Mouse (Mus musculus): Measurements from ENCODE around the gene Fmnl2. TPM values are rescaled to one million over a fixed set of nuclear protein-coding genes. Genes with fewer than 3 reads are reported as not detected.

Gene Fmnl2
- polyA plus RNA-seq, 1 experiment: 2.8 TPM

GRCm38 (mm10) chr2:53146852-53147251 is 289.2 kb downstream of the Fmnl2 start:
- no peak overlapping the region for H3ac ChIP-seq (ENCODE audit: control insufficient read depth, insufficient read length)
- H3K79me2 ChIP-seq (ENCODE audit: control insufficient read depth, insufficient read depth): no peaks in the 10 kb centered on the region
- H3K36me3 ChIP-seq (ENCODE audit: control insufficient read depth, insufficient read depth): peaks cover 70% of the 10 kb centered on the region
- H3K4me2 ChIP-seq (ENCODE audit: low read depth): no peak overlapping the region
- no peaks in the 10 kb centered on the region for H3K27me3 ChIP-seq (ENCODE audit: control insufficient read depth, insufficient read depth, insufficient read length)
- no peak for TF ChIP-seq POLR2AphosphoS2 (IDR thresholded peaks at IDR 0.05; ENCODE audit: insufficient read length, low read depth)
- H3K4me3 ChIP-seq: no peak overlapping the region

DNA sequence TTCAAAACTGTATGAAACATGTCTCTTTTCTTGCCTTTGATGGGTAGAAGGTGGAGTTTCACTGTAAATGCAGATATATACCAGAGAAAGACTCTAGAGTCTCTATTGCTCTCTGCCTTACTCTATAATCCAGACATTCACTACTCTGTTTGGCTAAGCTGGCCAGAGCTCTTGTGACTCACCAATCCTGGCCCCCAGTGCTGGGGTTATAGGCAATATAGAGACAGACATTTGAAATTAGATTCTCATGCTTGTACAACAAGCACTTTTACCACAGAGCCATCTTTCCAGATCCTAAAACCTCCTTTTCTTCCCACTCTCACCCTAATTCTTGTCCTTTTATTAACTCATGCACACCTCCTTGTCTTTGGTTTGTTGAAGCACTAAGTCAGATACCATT is 316.3 kb downstream of the Fmnl2 start:
- Histone ChIP-seq H3K79me2 (ENCODE audit: control insufficient read depth, insufficient read depth) (peaks cover 58% of the 10 kb centered on the region), H3K4me2 (ENCODE audit: low read depth) (no peak overlapping the region), H3ac (ENCODE audit: control insufficient read depth, insufficient read length) (no peak overlapping the region), H3K4me3 (no peak overlapping the region), H3K27me3 (ENCODE audit: control insufficient read depth, insufficient read depth, insufficient read length) (no peaks in the 10 kb centered on the region), H3K36me3 (ENCODE audit: control insufficient read depth, insufficient read depth) (peaks cover 27% of the 10 kb centered on the region)
- no peak for TF ChIP-seq TCF3 (IDR thresholded peaks at IDR 0.05; ENCODE audit: insufficient read length, low read depth)
- TF ChIP-seq REST (IDR thresholded peaks at IDR 0.05; ENCODE audit: insufficient read depth, insufficient read length): no peak
- no peak for TF ChIP-seq MAX (IDR thresholded peaks at IDR 0.05; ENCODE audit: low read depth)
- no peak for TF ChIP-seq MYOD1 (IDR thresholded peaks at IDR 0.05; ENCODE audit: control insufficient read depth in 1 of 3, insufficient read length in 2 of 3, low read depth in 2 of 3)
- TF ChIP-seq POLR2A (IDR thresholded peaks at IDR 0.05; ENCODE audit: insufficient read length, low read depth): no peak
- no peak for TF ChIP-seq SRF (IDR thresholded peaks at IDR 0.05; ENCODE audit: control insufficient read depth, insufficient read length, low read depth)
- TF ChIP-seq USF1 (IDR thresholded peaks at IDR 0.05; ENCODE audit: low read depth): no peak
- no peak for TF ChIP-seq POLR2AphosphoS2 (IDR thresholded peaks at IDR 0.05; ENCODE audit: insufficient read length, low read depth)
- TF ChIP-seq E2F4 (IDR thresholded peaks at IDR 0.05; ENCODE audit: insufficient read depth): no peak
- TF ChIP-seq MYOG (IDR thresholded peaks at IDR 0.05; ENCODE audit: control insufficient read depth in 1 of 3, insufficient read depth in 1 of 3, insufficient read length in 2 of 3, low read depth in 2 of 3): no peak
- no peak for TF ChIP-seq CEBPB (IDR thresholded peaks at IDR 0.05; ENCODE audit: insufficient read depth, poor library complexity, severe bottlenecking)
- TF ChIP-seq TCF12 (IDR thresholded peaks at IDR 0.05; ENCODE audit: insufficient read depth, poor library complexity, severe bottlenecking): no peak

- Histone ChIP-seq H3K27me3 (ENCODE audit: control insufficient read depth, insufficient read depth, insufficient read length) (no peaks in the 10 kb centered on the region), H3K79me2 (ENCODE audit: control insufficient read depth, insufficient read depth) (peaks cover 78% of the 10 kb centered on the region), H3K4me3 (no peak overlapping the region), H3ac (ENCODE audit: control insufficient read depth, insufficient read length) (no peak overlapping the region), H3K36me3 (ENCODE audit: control insufficient read depth, insufficient read depth) (peaks cover 19% of the 10 kb centered on the region), H3K4me2 (ENCODE audit: low read depth) (no peak overlapping the region)
- TF ChIP-seq POLR2A (IDR thresholded peaks at IDR 0.05; ENCODE audit: insufficient read length, low read depth): no peak
- TF ChIP-seq TCF3 (IDR thresholded peaks at IDR 0.05; ENCODE audit: insufficient read length, low read depth): no peak
- TF ChIP-seq MAX (IDR thresholded peaks at IDR 0.05; ENCODE audit: low read depth): no peak
- TF ChIP-seq POLR2AphosphoS2 (IDR thresholded peaks at IDR 0.05; ENCODE audit: insufficient read length, low read depth): no peak
- TF ChIP-seq E2F4 (IDR thresholded peaks at IDR 0.05; ENCODE audit: insufficient read depth): no peak
- no peak for TF ChIP-seq USF1 (IDR thresholded peaks at IDR 0.05; ENCODE audit: low read depth)
- no peak for TF ChIP-seq CEBPB (IDR thresholded peaks at IDR 0.05; ENCODE audit: insufficient read depth, poor library complexity, severe bottlenecking)
Measured at GRCm38 (mm10) chr2:53178966-53179365, 321.3 kb downstream of the Fmnl2 start.

- no peak for TF ChIP-seq MYOD1 (IDR thresholded peaks at IDR 0.05; ENCODE audit: control insufficient read depth in 1 of 3, insufficient read length in 2 of 3, low read depth in 2 of 3)
- TF ChIP-seq POLR2A (IDR thresholded peaks at IDR 0.05; ENCODE audit: insufficient read length, low read depth): no peak
- no peak for TF ChIP-seq SRF (IDR thresholded peaks at IDR 0.05; ENCODE audit: control insufficient read depth, insufficient read length, low read depth)
- no peak for TF ChIP-seq TCF12 (IDR thresholded peaks at IDR 0.05; ENCODE audit: insufficient read depth, poor library complexity, severe bottlenecking)
- TF ChIP-seq MAX (IDR thresholded peaks at IDR 0.05; ENCODE audit: low read depth): no peak
- no peak for TF ChIP-seq POLR2AphosphoS2 (IDR thresholded peaks at IDR 0.05; ENCODE audit: insufficient read length, low read depth)
- TF ChIP-seq CEBPB (IDR thresholded peaks at IDR 0.05; ENCODE audit: insufficient read depth, poor library complexity, severe bottlenecking): no peak
- TF ChIP-seq MYOG (IDR thresholded peaks at IDR 0.05; ENCODE audit: control insufficient read depth in 1 of 3, insufficient read depth in 1 of 3, insufficient read length in 2 of 3, low read depth in 2 of 3): no peak
- no peak for TF ChIP-seq REST (IDR thresholded peaks at IDR 0.05; ENCODE audit: insufficient read depth, insufficient read length)
- no peak for TF ChIP-seq TCF3 (IDR thresholded peaks at IDR 0.05; ENCODE audit: insufficient read length, low read depth)
- no peak for TF ChIP-seq E2F4 (IDR thresholded peaks at IDR 0.05; ENCODE audit: insufficient read depth)
- no peak for TF ChIP-seq USF1 (IDR thresholded peaks at IDR 0.05; ENCODE audit: low read depth)
- H3K36me3 ChIP-seq (ENCODE audit: control insufficient read depth, insufficient read depth): peaks cover 24% of the 10 kb centered on the region
- H3K4me2 ChIP-seq (ENCODE audit: low read depth): no peak overlapping the region
- no peak overlapping the region for H3ac ChIP-seq (ENCODE audit: control insufficient read depth, insufficient read length)
- H3K79me2 ChIP-seq (ENCODE audit: control insufficient read depth, insufficient read depth): peaks cover 79% of the 10 kb centered on the region
- no peak overlapping the region for H3K4me3 ChIP-seq
- H3K27me3 ChIP-seq (ENCODE audit: control insufficient read depth, insufficient read depth, insufficient read length): no peaks in the 10 kb centered on the region
Measured at GRCm38 (mm10) chr2:53179876-53180275, 322.2 kb downstream of the Fmnl2 start.

Other genes starting within 250 kb of the Fmnl2 start
- gene Cacnb4, start 181.0 kb upstream of the Fmnl2 start, polyA plus RNA-seq (2012; fragmentation: generic; extraction: Trizol): 0.01 TPM
- gene Stam2, start 115.6 kb upstream of the Fmnl2 start, polyA plus RNA-seq (2012; fragmentation: generic; extraction: Trizol): 20.1 TPM

Data from myocyte (in vitro differentiated cells).